Mouse (Mus musculus): Measurements from ENCODE around the gene 1600014C10Rik. TPM values are rescaled to one million over a fixed set of nuclear protein-coding genes. Genes with fewer than 3 reads are reported as not detected.

1600014C10Rik gene
- polyA plus RNA-seq (2015; fragmentation: Nextera tagmentation; extraction: Ambion mirVana): 11.9 and 12.4 TPM in 2 replicates

GRCm38 (mm10) chr7:38182962-38183687 lies at the start of gene 1600014C10Rik:
Gene 1600014C10Rik, plus strand, starts transcription at chr7:38183217.
- Histone ChIP-seq H3K9me3 (no peaks in the 10 kb centered on the region), H3K27me3 (replicated peaks) (no peaks in the 10 kb centered on the region), H3K4me1 (peaks cover 14% of the 10 kb centered on the region), H3K4me3 (peak within 1 kb of the TSS; percentile 71), H3K27ac (replicated peaks) (peak within 1 kb of the TSS; percentile 88), H3K4me2 (peak within 1 kb of the TSS; percentile 88), H3K9ac (peak within 1 kb of the TSS; percentile 84), H3K36me3 (no peaks in the 10 kb centered on the region)
- ATAC-seq (ENCODE audit: extremely low read depth, insufficient number of reproducible peaks, low FRiP score, low TSS enrichment): no peak
- 3% methylated on average over 28 of the region's 28 CpGs for WGBS

GRCm38 (mm10) chr7:38134471-38134870 lies 48.5 kb upstream of the 1600014C10Rik start:
- H3K9ac ChIP-seq: no peak overlapping the region
- no peaks in the 10 kb centered on the region for H3K9me3 ChIP-seq
- no peaks in the 10 kb centered on the region for H3K36me3 ChIP-seq
- no peak for ATAC-seq (ENCODE audit: extremely low read depth, insufficient number of reproducible peaks, low FRiP score, low TSS enrichment)
- no peak overlapping the region for H3K27ac ChIP-seq (replicated peaks)
- H3K4me1 ChIP-seq: no peaks in the 10 kb centered on the region
- 81% methylated on average over 5 of the region's 5 CpGs for WGBS
- H3K27me3 ChIP-seq (replicated peaks): no peaks in the 10 kb centered on the region; the same call in 1 of the 2 replicates
- no peak overlapping the region for H3K4me2 ChIP-seq
- H3K4me3 ChIP-seq: no peak overlapping the region

GRCm38 (mm10) chr7:38140324-38140723 lies 42.7 kb upstream of the 1600014C10Rik start:
- no peak overlapping the region for H3K9ac ChIP-seq
- no peaks in the 10 kb centered on the region for H3K9me3 ChIP-seq
- no peak for ATAC-seq (ENCODE audit: extremely low read depth, insufficient number of reproducible peaks, low FRiP score, low TSS enrichment)
- no peak overlapping the region for H3K27ac ChIP-seq (replicated peaks)
- no peaks in the 10 kb centered on the region for H3K36me3 ChIP-seq
- no peaks in the 10 kb centered on the region for H3K4me1 ChIP-seq
- no peak overlapping the region for H3K4me3 ChIP-seq
- WGBS: 40% methylated on average over 9 of the region's 9 CpGs
- H3K27me3 ChIP-seq (replicated peaks): no peaks in the 10 kb centered on the region; the same call in 1 of the 2 replicates
- H3K4me2 ChIP-seq: no peak overlapping the region

- H3K4me2 ChIP-seq: no peak overlapping the region
- no peak overlapping the region for H3K9ac ChIP-seq
- no peaks in the 10 kb centered on the region for H3K9me3 ChIP-seq
- H3K4me1 ChIP-seq: no peaks in the 10 kb centered on the region
- no peak for ATAC-seq (ENCODE audit: extremely low read depth, insufficient number of reproducible peaks, low FRiP score, low TSS enrichment)
- H3K27ac ChIP-seq (replicated peaks): no peak overlapping the region
- H3K36me3 ChIP-seq: no peaks in the 10 kb centered on the region
- WGBS: 62% methylated on average over 13 of the region's 13 CpGs
- H3K4me3 ChIP-seq: no peak overlapping the region
- no peaks in the 10 kb centered on the region; the same call in 1 of the 2 replicates for H3K27me3 ChIP-seq (replicated peaks)
These were observed 41.1 kb upstream of the 1600014C10Rik start for GRCm38 (mm10) chr7:38141747-38142545.

GRCm38 (mm10) chr7:38147477-38147876 lies 35.5 kb upstream of the 1600014C10Rik start:
- H3K4me3 ChIP-seq: no peak overlapping the region
- WGBS: 78% methylated on average over 6 of the region's 6 CpGs

GRCm38 (mm10) chr7:38151706-38152312 lies 31.2 kb upstream of the 1600014C10Rik start:
- H3K4me3 ChIP-seq: no peak overlapping the region
- H3K36me3 ChIP-seq: no peaks in the 10 kb centered on the region
- no peak overlapping the region for H3K27ac ChIP-seq (replicated peaks)
- peaks cover 3% of the 10 kb centered on the region; the same call in 1 of the 2 replicates for H3K27me3 ChIP-seq (replicated peaks)
- no peak overlapping the region for H3K9ac ChIP-seq
- no peaks in the 10 kb centered on the region; the same call in 1 of the 2 replicates for H3K9me3 ChIP-seq
- WGBS: 52% methylated on average over 14 of the region's 14 CpGs
- H3K4me2 ChIP-seq: no peak overlapping the region
- no peaks in the 10 kb centered on the region for H3K4me1 ChIP-seq
- no peak for ATAC-seq (ENCODE audit: extremely low read depth, insufficient number of reproducible peaks, low FRiP score, low TSS enrichment)

More at GRCm38 (mm10) chr7:38147477-38147876, 35.5 kb upstream of the 1600014C10Rik start:
- H3K36me3 ChIP-seq: no peaks in the 10 kb centered on the region
- no peaks in the 10 kb centered on the region for H3K4me1 ChIP-seq
- no peak overlapping the region for H3K9ac ChIP-seq
- H3K27ac ChIP-seq (replicated peaks): no peak overlapping the region
- peaks cover 3% of the 10 kb centered on the region; the same call in 1 of the 2 replicates for H3K27me3 ChIP-seq (replicated peaks)
- H3K4me2 ChIP-seq: no peak overlapping the region
- H3K9me3 ChIP-seq: no peaks in the 10 kb centered on the region; the same call in 1 of the 2 replicates
- no peak for ATAC-seq (ENCODE audit: extremely low read depth, insufficient number of reproducible peaks, low FRiP score, low TSS enrichment)

- 68% methylated on average over 3 of the region's 3 CpGs for WGBS
- H3K4me1 ChIP-seq: no peaks in the 10 kb centered on the region
- ATAC-seq (ENCODE audit: extremely low read depth, insufficient number of reproducible peaks, low FRiP score, low TSS enrichment): no peak
These were observed 30.4 kb upstream of the 1600014C10Rik start for GRCm38 (mm10) chr7:38152571-38152970.

GRCm38 (mm10) chr7:38155829-38156228 lies 27.2 kb upstream of the 1600014C10Rik start:
- H3K27me3 ChIP-seq (replicated peaks): no peaks in the 10 kb centered on the region
- 78% methylated on average over 5 of the region's 5 CpGs for WGBS
- no peaks in the 10 kb centered on the region for H3K9me3 ChIP-seq
- H3K4me3 ChIP-seq: no peak overlapping the region
- H3K4me2 ChIP-seq: no peak overlapping the region
- ATAC-seq (ENCODE audit: extremely low read depth, insufficient number of reproducible peaks, low FRiP score, low TSS enrichment): no peak
- no peak overlapping the region for H3K27ac ChIP-seq (replicated peaks)
- H3K36me3 ChIP-seq: no peaks in the 10 kb centered on the region
- H3K4me1 ChIP-seq: peaks cover 4% of the 10 kb centered on the region; the same call in 1 of the 2 replicates
- H3K9ac ChIP-seq: no peak overlapping the region

More at GRCm38 (mm10) chr7:38152571-38152970, 30.4 kb upstream of the 1600014C10Rik start:
- H3K27ac ChIP-seq (replicated peaks): no peak overlapping the region
- H3K36me3 ChIP-seq: no peaks in the 10 kb centered on the region
- peaks cover 3% of the 10 kb centered on the region; the same call in 1 of the 2 replicates for H3K27me3 ChIP-seq (replicated peaks)
- H3K9ac ChIP-seq: no peak overlapping the region
- no peaks in the 10 kb centered on the region; the same call in 1 of the 2 replicates for H3K9me3 ChIP-seq
- H3K4me3 ChIP-seq: no peak overlapping the region
- H3K4me2 ChIP-seq: no peak overlapping the region

- H3K27me3 ChIP-seq (replicated peaks): no peaks in the 10 kb centered on the region
- H3K4me1 ChIP-seq: peaks cover 4% of the 10 kb centered on the region; the same call in 1 of the 2 replicates
- WGBS: 55% methylated on average over 9 of the region's 9 CpGs
- no peaks in the 10 kb centered on the region for H3K9me3 ChIP-seq
- no peaks in the 10 kb centered on the region for H3K36me3 ChIP-seq
- no peak overlapping the region for H3K4me2 ChIP-seq
- no peak overlapping the region for H3K9ac ChIP-seq
- no peak overlapping the region for H3K4me3 ChIP-seq
- no peak overlapping the region for H3K27ac ChIP-seq (replicated peaks)
- ATAC-seq (ENCODE audit: extremely low read depth, insufficient number of reproducible peaks, low FRiP score, low TSS enrichment): no peak
These were observed 24.1 kb upstream of the 1600014C10Rik start for GRCm38 (mm10) chr7:38158764-38159458.

GRCm38 (mm10) chr7:38161438-38161837 lies 21.6 kb upstream of the 1600014C10Rik start:
- ATAC-seq (ENCODE audit: extremely low read depth, insufficient number of reproducible peaks, low FRiP score, low TSS enrichment): no peak

More at GRCm38 (mm10) chr7:38161438-38161837, 21.6 kb upstream of the 1600014C10Rik start:
- Histone ChIP-seq H3K9me3 (no peaks in the 10 kb centered on the region), H3K27ac (replicated peaks) (no peak overlapping the region), H3K4me1 (peaks cover 4% of the 10 kb centered on the region; the same call in 1 of the 2 replicates), H3K4me2 (no peak overlapping the region), H3K36me3 (no peaks in the 10 kb centered on the region), H3K9ac (no peak overlapping the region), H3K27me3 (replicated peaks) (no peaks in the 10 kb centered on the region), H3K4me3 (no peak overlapping the region)
- WGBS: 97% methylated on average over 2 of the region's 2 CpGs

Measured in heart, embryonic 13.5 days (tissue).